27 mouse cellular contexts compared by ENCODE assay signal in the genomic region with DNA sequence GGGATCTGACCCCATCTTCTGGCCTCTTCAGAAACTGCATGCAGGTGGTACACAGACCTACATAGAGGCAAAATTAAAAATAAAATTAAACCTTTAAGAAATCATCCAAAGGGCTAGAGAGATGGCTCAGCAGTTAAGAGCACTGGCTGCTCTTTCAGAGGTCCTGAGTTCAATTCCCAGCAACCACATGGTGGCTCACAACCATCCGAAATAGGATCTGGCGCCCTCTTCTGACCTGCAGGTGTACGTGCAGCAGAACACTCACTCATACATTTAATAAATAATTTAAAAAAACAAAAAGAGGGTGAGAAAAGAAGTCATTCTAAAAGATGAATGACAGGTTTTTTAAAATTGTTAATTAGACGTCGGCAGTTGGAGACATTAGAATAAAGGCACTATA. TPM values are rescaled to one million over a fixed set of nuclear protein-coding genes. Genes with fewer than 3 reads are reported as not detected.
DNase-seq lines count a peak whose midpoint lies in the region; ATAC-seq and TF ChIP-seq lines count a peak whose summit lies in the region.
"Had no signal": no experiment of that assay in that cellular context is flagged by ENCODE, and none has a peak within 500 bp of the region (broad histone marks: within the 10 kb centered on the region; RNA-seq: fewer than 3 reads in every experiment).

No protein-coding gene starts in this region.

- H3K4me2 ChIP-seq in midbrain, postnatal 0 days (ENCODE audit: low read depth, low read length, poor library complexity, severe bottlenecking): no peak overlapping the region
- H3K4me2 ChIP-seq in midbrain, embryonic 11.5 days: no peak overlapping the region
- H3K4me2 ChIP-seq: heart, embryonic 11.5 days; heart, embryonic 15.5 days; hindbrain, embryonic 13.5 days; intestine, embryonic 15.5 days had no signal

- DNase-seq in heart, adult 2 months: no peak
- DNase-seq in heart, adult 8-10 months (ENCODE audit: low spot score): no peak
- DNase-seq in midbrain, postnatal 0 days (ENCODE audit: low spot score): no peak
- DNase-seq in midbrain, embryonic 11.5 days (ENCODE audit: low spot score, missing footprints): no peak
- DNase-seq: adrenal gland, adult 8-10 months; adrenal gland, postnatal 25 days; cerebellum, adult 18-20 months; cerebellum, adult 9-10 months; cerebellum, postnatal 14 days; gastrocnemius, adult 2 months; gastrocnemius, postnatal 14 days; heart, adult 18-20 months; heart, postnatal 10 days; heart, postnatal 36 days; kidney, adult 11 months had no signal

- peak; percentile 30 for TF ChIP-seq CTCF in heart, adult 2 months (IDR thresholded peaks at IDR 0.05)
- TF ChIP-seq CTCF in midbrain, postnatal 0 days (IDR thresholded peaks at IDR 0.05): peak; percentile 19; the same call in 1 of the 2 replicates
- TF ChIP-seq CTCF in ES-Bruce4 (IDR thresholded peaks at IDR 0.05; ENCODE audit: low read depth, low read length): peak; percentile 24
- 0 out of 2 replicates have a peak, but pooled peaks have one; percentile 5 for TF ChIP-seq CTCF in bone marrow, adult 2 months (IDR thresholded peaks at IDR 0.05; ENCODE audit: control insufficient read depth, insufficient read depth, low read length)

- intact Hi-C loops in heart, adult 2 months (cut with DNase I): no loop called here

- ATAC-seq in midbrain, postnatal 0 days (ENCODE audit: low FRiP score): no peak
- ATAC-seq in midbrain, embryonic 11.5 days (ENCODE audit: low FRiP score): no peak
- no peak for ATAC-seq in erythroid progenitor cell, adult 5-6 weeks (replicated peaks; ENCODE audit: low FRiP score, poor library complexity, severe bottlenecking)
- ATAC-seq: CD4-positive, CD25-positive, alpha-beta regulatory T cell, adult 4 months; forebrain, embryonic 16.5 days; hindbrain, embryonic 16.5 days; intestine, embryonic 15.5 days had no signal

- H3K79me2 ChIP-seq in heart, adult 2 months (replicated peaks; ENCODE audit: control insufficient read depth, insufficient read depth, low read length): no peaks in the 10 kb centered on the region

- no peaks in the 10 kb centered on the region for H3K27me3 ChIP-seq in heart, adult 2 months (ENCODE audit: control insufficient read depth, insufficient read depth, low read length)
- no peaks in the 10 kb centered on the region for H3K27me3 ChIP-seq in midbrain, postnatal 0 days (ENCODE audit: insufficient read depth, low read length)
- H3K27me3 ChIP-seq in midbrain, embryonic 11.5 days (ENCODE audit: control insufficient read depth, insufficient read depth, low read length): no peaks in the 10 kb centered on the region
- H3K27me3 ChIP-seq in ES-Bruce4 (ENCODE audit: control insufficient read depth, insufficient read depth, low read length, poor library complexity, severe bottlenecking): no peaks in the 10 kb centered on the region
- H3K27me3 ChIP-seq: heart, embryonic 15.5 days; hindbrain, embryonic 13.5 days; intestine, embryonic 15.5 days had no signal

- no peaks in the 10 kb centered on the region for H3K9me3 ChIP-seq in midbrain, postnatal 0 days (ENCODE audit: low read length)
- H3K9me3 ChIP-seq in midbrain, embryonic 11.5 days (ENCODE audit: control insufficient read depth, low read length): no peaks in the 10 kb centered on the region; the same call in 1 of the 2 replicates
- peaks cover 5% of the 10 kb centered on the region; the same call in 1 of the 2 replicates for H3K9me3 ChIP-seq in ES-Bruce4 (replicated peaks; ENCODE audit: control insufficient read depth, insufficient read depth, low read length, poor library complexity, severe bottlenecking)
- H3K9me3 ChIP-seq: heart, embryonic 15.5 days; hindbrain, embryonic 10.5 days; hindbrain, embryonic 13.5 days; intestine, embryonic 15.5 days had no signal

- H3K9ac ChIP-seq in heart, adult 2 months (ENCODE audit: low read depth, low read length): no peak overlapping the region
- no peak overlapping the region for H3K9ac ChIP-seq in midbrain, postnatal 0 days (replicated peaks; ENCODE audit: low read length, poor library complexity, severe bottlenecking)
- no peak overlapping the region for H3K9ac ChIP-seq in midbrain, embryonic 11.5 days (ENCODE audit: low read length)
- H3K9ac ChIP-seq in ES-Bruce4 (ENCODE audit: low read depth, poor library complexity, severe bottlenecking): no peak overlapping the region
- H3K9ac ChIP-seq: heart, embryonic 15.5 days; hindbrain, embryonic 13.5 days; intestine, embryonic 15.5 days had no signal

- no peak for TF ChIP-seq POLR2A in heart, adult 2 months (IDR thresholded peaks at IDR 0.05; ENCODE audit: insufficient read depth, low read depth, low read length)
- TF ChIP-seq POLR2A in ES-Bruce4 (IDR thresholded peaks at IDR 0.05; ENCODE audit: insufficient read depth, low read length): no peak
- no peak for TF ChIP-seq POLR2A in bone marrow, adult 2 months (IDR thresholded peaks at IDR 0.05; ENCODE audit: borderline replicate concordance, control insufficient read depth, low read depth, low read length)

- no peak overlapping the region for H3K4me3 ChIP-seq in heart, adult 2 months
- no peak overlapping the region for H3K4me3 ChIP-seq in midbrain, postnatal 0 days (ENCODE audit: low read depth, low read length)
- no peak overlapping the region for H3K4me3 ChIP-seq in midbrain, embryonic 11.5 days (ENCODE audit: low read depth, low read length)
- H3K4me3 ChIP-seq in ES-Bruce4 (ENCODE audit: low read depth, low read length): no peak overlapping the region
- H3K4me3 ChIP-seq in bone marrow, adult 2 months (replicated peaks; ENCODE audit: control insufficient read depth, low read depth, low read length): no peak overlapping the region
- H3K4me3 ChIP-seq: gastrocnemius, adult 2 months; heart, embryonic 15.5 days; hindbrain, embryonic 10.5 days; hindbrain, embryonic 13.5 days; intestine, embryonic 15.5 days had no signal

- no peak overlapping the region for H3K27ac ChIP-seq in heart, adult 2 months
- no peak overlapping the region for H3K27ac ChIP-seq in midbrain, postnatal 0 days (ENCODE audit: low read depth, low read length)
- no peak overlapping the region for H3K27ac ChIP-seq in midbrain, embryonic 11.5 days (ENCODE audit: low read depth, low read length)
- H3K27ac ChIP-seq in ES-Bruce4 (ENCODE audit: insufficient read depth, low read length): no peak overlapping the region
- no peak overlapping the region for H3K27ac ChIP-seq in bone marrow, adult 2 months (ENCODE audit: control insufficient read depth, insufficient read depth, low read depth, low read length, poor library complexity)
- H3K27ac ChIP-seq: gastrocnemius, adult 2 months; heart, embryonic 15.5 days; hindbrain, embryonic 10.5 days; hindbrain, embryonic 13.5 days; intestine, embryonic 15.5 days had no signal

- 98% methylated on average over 5 of the region's 5 CpGs for WGBS in heart, adult 2 months
- 92% methylated on average over 5 of the region's 5 CpGs for WGBS in midbrain, postnatal 0 days
- WGBS in midbrain, embryonic 11.5 days: 95% methylated on average over 5 of the region's 5 CpGs
- WGBS in bone marrow, adult 2 months: 86% methylated on average over 5 of the region's 5 CpGs

- H3K36me3 ChIP-seq in heart, adult 2 months (ENCODE audit: control insufficient read depth, insufficient read depth, low read length): no peaks in the 10 kb centered on the region
- H3K36me3 ChIP-seq in midbrain, postnatal 0 days (ENCODE audit: insufficient read depth, low read length): no peaks in the 10 kb centered on the region
- H3K36me3 ChIP-seq in midbrain, embryonic 11.5 days (ENCODE audit: control insufficient read depth, insufficient read depth, low read length): no peaks in the 10 kb centered on the region
- no peaks in the 10 kb centered on the region for H3K36me3 ChIP-seq in ES-Bruce4 (ENCODE audit: control insufficient read depth, insufficient read depth, low read length, poor library complexity, severe bottlenecking)
- H3K36me3 ChIP-seq: G1E; heart, embryonic 15.5 days; hindbrain, embryonic 10.5 days; hindbrain, embryonic 13.5 days; intestine, embryonic 15.5 days had no signal

- TF ChIP-seq EP300 in heart, adult 2 months (IDR thresholded peaks at IDR 0.05; ENCODE audit: insufficient read depth, low read depth, low read length): no peak
- TF ChIP-seq EP300 in ES-Bruce4 (IDR thresholded peaks at IDR 0.05; ENCODE audit: insufficient read depth, low read depth, low read length): no peak

- H3K4me1 ChIP-seq in heart, adult 2 months (ENCODE audit: control insufficient read depth, insufficient read depth, low read length): no peaks in the 10 kb centered on the region
- no peaks in the 10 kb centered on the region for H3K4me1 ChIP-seq in midbrain, postnatal 0 days (ENCODE audit: insufficient read depth, low read length)
- no peaks in the 10 kb centered on the region for H3K4me1 ChIP-seq in midbrain, embryonic 11.5 days (ENCODE audit: control insufficient read depth, insufficient read depth, low read length)
- no peaks in the 10 kb centered on the region for H3K4me1 ChIP-seq in ES-Bruce4 (ENCODE audit: control insufficient read depth, insufficient read depth, low read length)
- H3K4me1 ChIP-seq in bone marrow, adult 2 months (ENCODE audit: control insufficient read depth, insufficient read depth, low read length): no peaks in the 10 kb centered on the region

RNA-seq across cellular contexts. Expression of gene Arhgap28, which starts 6.1 kb away (rescaled TPM):
- 1 to 10 TPM; 1.6 to 2.5 TPM for total RNA-seq in heart, adult 2 months (2021)
- polyA plus RNA-seq in heart, adult 2 months (2012; rRNA removed): 1.9 and 3.3 TPM in 2 replicates
- total RNA-seq in heart, adult 8-10 months (2022): 1 to 10 TPM; 1.3 to 2.4 (median 2.0) TPM
- total RNA-seq in midbrain, postnatal 0 days (2014; rRNA removed): 5.1 and 6.6 TPM in 2 replicates
- polyA plus RNA-seq in midbrain, postnatal 0 days (2015; fragmentation: Nextera tagmentation; extraction: Ambion mirVana): 2.8 and 2.9 TPM in 2 replicates
- polyA plus RNA-seq in midbrain, embryonic 11.5 days (2014; fragmentation: Nextera tagmentation; extraction: Ambion mirVana): 21.7 and 28.9 TPM in 2 replicates
- polyA plus RNA-seq in ES-Bruce4 (2011; ENCODE audit: insufficient read depth, insufficient read length, low read depth, missing spikeins): 15.3 and 15.5 TPM in 2 replicates
- polyA plus RNA-seq in bone marrow, adult 2 months (2011; ENCODE audit: insufficient read depth, insufficient read length, low replicate concordance, missing spikeins): 0.23 and 0.95 TPM in 2 replicates
- not detected in 2 replicates for total RNA-seq in erythroid progenitor cell, adult 5-6 weeks (2015; ENCODE audit: low replicate concordance)
- not detected in 2 replicates for total RNA-seq in erythroid progenitor cell, adult 5-6 weeks (2017; ENCODE audit: low replicate concordance)
- polyA plus RNA-seq: CD4-positive, CD25-positive, alpha-beta regulatory T cell, adult 4 months; G1E had no signal
